Mouse (Mus musculus): Measurements from ENCODE around the gene Nolc1. TPM values are rescaled to one million over a fixed set of nuclear protein-coding genes. Genes with fewer than 3 reads are reported as not detected.

Nolc1 gene
- total RNA-seq, 2 experiments from 2014 or later, result 16.4 to 17.2 TPM

DNA sequence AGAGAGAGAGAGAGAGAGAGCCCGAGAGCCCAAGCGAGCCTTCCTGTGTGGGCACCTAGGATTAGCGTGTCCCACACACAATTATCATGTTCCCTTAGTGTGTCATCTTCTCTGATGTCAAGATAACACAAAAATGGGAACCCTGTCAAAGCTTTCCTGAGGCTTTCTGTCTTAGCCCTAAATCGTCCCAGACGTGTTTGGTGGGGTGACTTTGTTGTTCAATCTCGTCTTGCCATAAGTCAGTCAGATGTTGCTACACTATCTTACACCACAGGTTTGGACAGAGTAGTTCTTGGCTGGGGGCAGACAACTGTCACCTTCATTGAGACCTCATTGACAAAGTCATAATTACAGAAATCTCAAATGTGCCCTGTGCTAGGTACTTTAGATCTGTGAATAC lies 56.9 kb downstream of the Nolc1 start:
- DNase-seq, result no peak
- intact Hi-C loops (cut with DNase I), result no loop called here

Other genes with a start within 250 kb of the Nolc1 start
- gene Armh3, start 77.4 kb upstream of the Nolc1 start, total RNA-seq (2021), result 10 to 100 TPM; 12.9 to 16.5 TPM
- gene Hps6, start 72.4 kb upstream of the Nolc1 start, total RNA-seq (2021), result 1 to 10 TPM; 6.3 to 6.5 TPM
- gene Pprc1, start 31.0 kb upstream of the Nolc1 start, total RNA-seq (2021), result 10 to 100 TPM; 13.8 to 14.1 TPM
- gene Ldb1, start 30.6 kb upstream of the Nolc1 start, total RNA-seq (2021), result 10 to 100 TPM; 54.4 to 61.0 TPM
- under 1 TPM in 1 of 2 experiments, not detected in 1; 0.67 TPM for gene Elovl3, start 56.0 kb downstream of the Nolc1 start, total RNA-seq (2021)
- gene Pitx3, start 72.5 kb downstream of the Nolc1 start, total RNA-seq (2021), result under 1 TPM in 1 of 2 experiments, not detected in 1; 0.79 TPM
- gene Gbf1, start 76.6 kb downstream of the Nolc1 start, total RNA-seq (2021), result 10 to 100 TPM; 50.3 to 50.7 TPM
- gene Nfkb2, start 228.5 kb downstream of the Nolc1 start, total RNA-seq (2021), result 10 to 100 TPM; 15.5 to 16.6 TPM